Mouse (Mus musculus) hematopoietic stem cell, adult 5-6 weeks (primary cell): ENCODE results near the gene Pfn3. TPM values are rescaled to one million over a fixed set of nuclear protein-coding genes. Genes with fewer than 3 reads are reported as not detected.

Source experiments
- ATAC-seq, 2 experiments: fragments of 125-278 bp in 1 of 2; replicated peaks in 1 of 2; 2 replicates each; pipeline ENCODE4 v1.8.0; 2016 to 2017; ENCODE audit warnings: inconsistent platforms in 2 of 2, mild to moderate bottlenecking in 2 of 2, moderate number of reproducible peaks in 2 of 2, low read depth in 1 of 2, moderate TSS enrichment in 1 of 2; ENCODE audit not compliant: low FRiP score in 2 of 2, poor library complexity in 2 of 2, severe bottlenecking in 2 of 2, insufficient read depth in 1 of 2, low TSS enrichment in 1 of 2
- total RNA-seq: library from RNA; stranded (forward); fragments of 172-1452, 232-1000 nt; gene quantifications from 2 replicates; pipeline ENCODE4 v1.2.3, GENCODE M21; 2017

The Pfn3 gene
- total RNA-seq, 1 experiment from 2014 or later: not detected

- ATAC-seq: peak; percentile 82 to 86
These were observed 9.9 kb downstream of the Pfn3 start for GRCm38 (mm10) chr13:55404853-55405782.

- ATAC-seq: no peak
These were observed 10.8 kb downstream of the Pfn3 start for GRCm38 (mm10) chr13:55403935-55404852.

GRCm38 (mm10) chr13:55403266-55403665 lies 11.8 kb downstream of the Pfn3 start:
- no peak for ATAC-seq

- no peak for ATAC-seq
These were observed 15.0 kb downstream of the Pfn3 start for GRCm38 (mm10) chr13:55400039-55400346.

- peak in 1 of 2 experiments; percentile 25; a peak in 1 of 4 replicates for ATAC-seq
These were observed 15.6 kb downstream of the Pfn3 start for GRCm38 (mm10) chr13:55399300-55400038.

GRCm38 (mm10) chr13:55398088-55398487 lies 16.9 kb downstream of the Pfn3 start, which contains the start of gene Slc34a1:
Slc34a1 (plus strand) TSS chr13:55398187.
- ATAC-seq: no peak; a peak in 1 of 4 replicates

GRCm38 (mm10) chr13:55392933-55393332 lies 22.1 kb downstream of the Pfn3 start:
- ATAC-seq: no peak

- no peak for ATAC-seq
These were observed 23.4 kb downstream of the Pfn3 start for GRCm38 (mm10) chr13:55391626-55392029.

GRCm38 (mm10) chr13:55390644-55391043 lies 24.4 kb downstream of the Pfn3 start:
- ATAC-seq: no peak

- no peak for ATAC-seq
These were observed 33.2 kb downstream of the Pfn3 start for GRCm38 (mm10) chr13:55381790-55382189.

GRCm38 (mm10) chr13:55378907-55379580 lies 36.0 kb downstream of the Pfn3 start:
- ATAC-seq: no peak

GRCm38 (mm10) chr13:55375877-55376276 lies 39.2 kb downstream of the Pfn3 start:
- no peak for ATAC-seq

- no peak for ATAC-seq
These were observed 40.7 kb downstream of the Pfn3 start for GRCm38 (mm10) chr13:55374206-55374924.

GRCm38 (mm10) chr13:55371740-55372139 lies 43.3 kb downstream of the Pfn3 start:
- ATAC-seq: no peak

- ATAC-seq: no peak
These were observed 43.9 kb downstream of the Pfn3 start for GRCm38 (mm10) chr13:55371007-55371681.

- ATAC-seq: no peak
These were observed 44.8 kb downstream of the Pfn3 start for GRCm38 (mm10) chr13:55370234-55370633.
